Mouse (Mus musculus): ENCODE measurements around the gene 1500011B03Rik. TPM values are rescaled to one million over a fixed set of nuclear protein-coding genes. Genes with fewer than 3 reads are reported as not detected.

The 1500011B03Rik gene
- polyA plus RNA-seq, 1 experiment from 2014 or later = 32.5 TPM

GRCm38 (mm10) chr5:114766686-114767085, 56.6 kb downstream of the 1500011B03Rik start:
- DNase-seq = no peak
- Histone ChIP-seq H3K9ac (replicated peaks) (no peak overlapping the region), H3K27me3 (ENCODE audit: insufficient read depth, low read length) (no peaks in the 10 kb centered on the region), H3K4me2 (ENCODE audit: low read depth, low read length) (no peak overlapping the region), H3K27ac (ENCODE audit: low read depth) (no peak overlapping the region), H3K4me1 (ENCODE audit: insufficient read depth) (peaks cover 8% of the 10 kb centered on the region; the same call in 1 of the 2 replicates), H3K36me3 (replicated peaks; ENCODE audit: insufficient read depth, low read length) (peaks cover 43% of the 10 kb centered on the region), H3K9me3 (ENCODE audit: low read length) (no peaks in the 10 kb centered on the region), H3K4me3 (ENCODE audit: low read depth, low read length) (no peak overlapping the region)
- WGBS (ENCODE audit: insufficient replicate concordance) = 65% methylated on average over 8 of the region's 8 CpGs
- ATAC-seq = no peak
- TF ChIP-seq CTCF (IDR thresholded peaks at IDR 0.05; ENCODE audit: low read depth) (no peak), EP300 (IDR thresholded peaks at IDR 0.05; ENCODE audit: low read depth) (no peak)

DNA sequence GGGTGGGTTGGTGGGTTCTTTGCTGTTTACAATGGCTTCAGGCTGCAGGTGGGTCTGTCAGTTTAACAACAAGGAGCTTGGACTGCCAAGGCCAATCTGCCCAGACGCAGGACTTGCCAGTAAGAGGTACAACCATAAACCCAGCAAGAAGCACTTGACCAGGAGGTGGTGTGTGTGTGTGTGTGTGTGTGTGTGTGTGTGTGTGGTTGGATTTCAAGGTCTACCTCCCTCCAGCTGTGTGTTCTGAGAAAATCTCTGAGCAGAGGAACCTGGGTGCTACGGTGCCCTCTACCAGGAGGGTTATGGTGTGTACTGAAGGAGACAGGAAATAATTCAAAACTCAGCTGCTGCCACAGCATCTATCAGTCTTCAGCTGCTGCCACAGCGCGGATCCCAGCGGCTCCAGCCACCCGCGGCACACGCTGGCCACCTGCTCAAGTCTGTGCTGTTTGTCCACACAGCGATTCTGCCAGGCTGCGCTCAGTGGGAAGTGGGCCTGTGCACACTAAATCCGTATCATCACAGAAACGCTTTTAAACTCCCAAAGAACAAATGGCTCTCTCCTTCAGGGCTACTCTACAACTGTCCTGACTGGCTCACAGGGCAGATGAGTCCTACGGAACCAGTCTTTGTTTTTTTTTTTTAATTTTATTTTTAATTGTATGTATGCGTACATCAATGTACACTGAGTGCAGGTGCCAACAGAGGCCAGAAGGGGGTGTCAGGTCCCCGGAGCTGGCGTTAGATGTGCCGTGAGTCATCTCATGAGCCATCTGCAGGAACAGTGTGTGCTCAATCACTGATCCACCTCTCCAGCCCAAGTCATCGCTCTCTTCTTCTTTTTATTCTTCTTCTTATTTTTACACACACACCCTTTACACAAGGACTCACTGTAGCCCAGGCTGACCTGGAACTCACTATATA, 58.2 kb downstream of the 1500011B03Rik start:
- peaks cover 58% of the 10 kb centered on the region for H3K36me3 ChIP-seq (replicated peaks; ENCODE audit: insufficient read depth, low read length)
- no peak overlapping the region for H3K4me3 ChIP-seq (ENCODE audit: low read depth, low read length)
- ATAC-seq (no peak), DNase-seq (no peak)
- H3K9me3 ChIP-seq (ENCODE audit: low read length) = no peaks in the 10 kb centered on the region
- H3K9ac ChIP-seq (replicated peaks) = no peak overlapping the region
- no peak overlapping the region for H3K27ac ChIP-seq (ENCODE audit: low read depth)
- H3K4me1 ChIP-seq (ENCODE audit: insufficient read depth) = no peaks in the 10 kb centered on the region
- TF ChIP-seq EP300 (IDR thresholded peaks at IDR 0.05; ENCODE audit: low read depth) = no peak
- TF ChIP-seq CTCF (IDR thresholded peaks at IDR 0.05; ENCODE audit: low read depth) = peak; percentile 41
- H3K27me3 ChIP-seq (ENCODE audit: insufficient read depth, low read length) = no peaks in the 10 kb centered on the region
- H3K4me2 ChIP-seq (ENCODE audit: low read depth, low read length) = no peak overlapping the region
- WGBS (ENCODE audit: insufficient replicate concordance) = 85% methylated on average over 18 of the region's 18 CpGs

- Histone ChIP-seq H3K36me3 (replicated peaks; ENCODE audit: insufficient read depth, low read length) (peaks cover 79% of the 10 kb centered on the region), H3K9ac (replicated peaks) (no peak overlapping the region), H3K4me2 (ENCODE audit: low read depth, low read length) (no peak overlapping the region), H3K4me1 (ENCODE audit: insufficient read depth) (no peaks in the 10 kb centered on the region), H3K9me3 (ENCODE audit: low read length) (no peaks in the 10 kb centered on the region), H3K27me3 (ENCODE audit: insufficient read depth, low read length) (no peaks in the 10 kb centered on the region), H3K4me3 (ENCODE audit: low read depth, low read length) (no peak overlapping the region), H3K27ac (ENCODE audit: low read depth) (no peak overlapping the region)
- DNase-seq (no peak), ATAC-seq (no peak)
- WGBS (ENCODE audit: insufficient replicate concordance) = 82% methylated on average over 8 of the region's 8 CpGs
- TF ChIP-seq EP300 (IDR thresholded peaks at IDR 0.05; ENCODE audit: low read depth) (no peak), CTCF (IDR thresholded peaks at IDR 0.05; ENCODE audit: low read depth) (no peak)
These were observed 61.3 kb downstream of the 1500011B03Rik start for GRCm38 (mm10) chr5:114761980-114762379.

- H3K9me3 ChIP-seq (ENCODE audit: low read length) = no peaks in the 10 kb centered on the region
- no peak overlapping the region for H3K27ac ChIP-seq (ENCODE audit: low read depth)
- no peaks in the 10 kb centered on the region for H3K4me1 ChIP-seq (ENCODE audit: insufficient read depth)
- no peak for DNase-seq
- WGBS (ENCODE audit: insufficient replicate concordance) = 86% methylated on average over 5 of the region's 5 CpGs
- no peak overlapping the region for H3K4me2 ChIP-seq (ENCODE audit: low read depth, low read length)
- TF ChIP-seq CTCF (IDR thresholded peaks at IDR 0.05; ENCODE audit: low read depth) = no peak
- H3K9ac ChIP-seq (replicated peaks) = no peak overlapping the region
- no peak overlapping the region for H3K4me3 ChIP-seq (ENCODE audit: low read depth, low read length)
- H3K27me3 ChIP-seq (ENCODE audit: insufficient read depth, low read length) = no peaks in the 10 kb centered on the region
- H3K36me3 ChIP-seq (replicated peaks; ENCODE audit: insufficient read depth, low read length) = peaks cover 81% of the 10 kb centered on the region
- no peak for ATAC-seq
These were observed 63.7 kb downstream of the 1500011B03Rik start for GRCm38 (mm10) chr5:114759536-114760090.

Small RNA genes lying within 50 kb of the gene (microRNA-seq; reads per million reads assigned to microRNA genes)
- gene Mir6240 = 27.6 reads per million, percentile 30 among the genes with 10 or more reads in this experiment

Other genes with a start within 250 kb of the 1500011B03Rik start
- gene Trpv4, start 165.0 kb downstream of the 1500011B03Rik start, polyA plus RNA-seq (2015; fragmentation: Nextera tagmentation; extraction: Ambion mirVana) = 0.32 and 0.38 TPM in 2 replicates
- 23.1 and 23.8 TPM in 2 replicates for gene Gltp, start 132.5 kb downstream of the 1500011B03Rik start, polyA plus RNA-seq (2015; fragmentation: Nextera tagmentation; extraction: Ambion mirVana)
- 1.9 and 2.4 TPM in 2 replicates for gene Tchp, start 115.7 kb downstream of the 1500011B03Rik start, polyA plus RNA-seq (2015; fragmentation: Nextera tagmentation; extraction: Ambion mirVana)
- 26.7 TPM in 2 replicates for gene Ankrd13a, start 48.8 kb downstream of the 1500011B03Rik start, polyA plus RNA-seq (2015; fragmentation: Nextera tagmentation; extraction: Ambion mirVana)
- gene Git2, start 48.0 kb downstream of the 1500011B03Rik start, polyA plus RNA-seq (2015; fragmentation: Nextera tagmentation; extraction: Ambion mirVana) = 10.5 and 11.1 TPM in 2 replicates
- not detected in 2 replicates for gene 4930519G04Rik, start 30.2 kb upstream of the 1500011B03Rik start, polyA plus RNA-seq (2015; fragmentation: Nextera tagmentation; extraction: Ambion mirVana)
- gene Gm9936, start 35.2 kb upstream of the 1500011B03Rik start, polyA plus RNA-seq (2015; fragmentation: Nextera tagmentation; extraction: Ambion mirVana) = not detected in 2 replicates
- gene Oasl2, start 73.5 kb upstream of the 1500011B03Rik start, polyA plus RNA-seq (2015; fragmentation: Nextera tagmentation; extraction: Ambion mirVana) = 7.8 and 10.1 TPM in 2 replicates
- 2.2 TPM in 2 replicates for gene Oasl1, start 99.8 kb upstream of the 1500011B03Rik start, polyA plus RNA-seq (2015; fragmentation: Nextera tagmentation; extraction: Ambion mirVana)
- gene 2210016L21Rik, start 118.7 kb upstream of the 1500011B03Rik start, polyA plus RNA-seq (2015; fragmentation: Nextera tagmentation; extraction: Ambion mirVana) = 10.4 and 15.3 TPM in 2 replicates
- 5.6 and 7.0 TPM in 2 replicates for gene Hnf1a, start 147.6 kb upstream of the 1500011B03Rik start, polyA plus RNA-seq (2015; fragmentation: Nextera tagmentation; extraction: Ambion mirVana)
- gene Sppl3, start 187.7 kb upstream of the 1500011B03Rik start, polyA plus RNA-seq (2015; fragmentation: Nextera tagmentation; extraction: Ambion mirVana) = 9.2 and 11.5 TPM in 2 replicates

All from liver, postnatal 0 days (tissue).